Mouse (Mus musculus): ENCODE data around the gene Prpf39.

The Prpf39 gene

DNA sequence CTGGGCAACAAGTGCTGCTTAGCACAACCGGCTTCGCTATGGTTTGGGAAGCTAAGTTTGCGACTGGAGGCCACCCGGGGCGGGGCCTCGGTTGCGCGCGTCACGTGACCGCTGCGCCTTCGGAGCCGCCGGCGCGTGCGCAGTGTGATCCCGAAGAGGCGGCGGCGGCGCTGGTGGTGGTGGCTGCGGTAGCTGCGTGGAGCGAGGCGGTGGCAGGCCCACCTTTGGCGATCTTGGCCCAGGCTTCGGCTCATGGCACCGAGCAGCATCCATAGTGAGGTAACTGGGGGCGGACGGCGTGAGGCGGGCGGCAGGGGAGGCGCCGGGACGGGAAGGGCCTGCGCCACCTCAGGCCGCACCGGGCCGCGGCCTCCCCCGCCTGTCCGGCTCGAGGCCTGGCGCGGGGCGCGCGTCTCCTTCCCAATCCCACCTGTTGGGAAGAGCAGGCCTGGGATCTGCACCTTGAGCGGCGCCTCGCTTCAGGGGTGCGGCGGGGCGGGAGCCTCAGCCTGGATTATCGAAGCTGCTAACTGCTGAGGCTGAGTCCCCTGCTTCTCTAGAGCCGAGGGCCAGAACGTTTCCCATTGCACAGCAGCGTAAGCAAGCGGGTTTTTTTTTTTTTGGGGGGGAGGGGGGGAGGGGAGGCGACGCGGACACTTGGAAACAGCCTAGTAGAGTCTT, at the start of gene Prpf39:
Prpf39 (plus strand) TSS at position 144 of the 681 bp plus-strand sequence.
- in situ Hi-C loops (cut with MboI) = no loop called here

DNA sequence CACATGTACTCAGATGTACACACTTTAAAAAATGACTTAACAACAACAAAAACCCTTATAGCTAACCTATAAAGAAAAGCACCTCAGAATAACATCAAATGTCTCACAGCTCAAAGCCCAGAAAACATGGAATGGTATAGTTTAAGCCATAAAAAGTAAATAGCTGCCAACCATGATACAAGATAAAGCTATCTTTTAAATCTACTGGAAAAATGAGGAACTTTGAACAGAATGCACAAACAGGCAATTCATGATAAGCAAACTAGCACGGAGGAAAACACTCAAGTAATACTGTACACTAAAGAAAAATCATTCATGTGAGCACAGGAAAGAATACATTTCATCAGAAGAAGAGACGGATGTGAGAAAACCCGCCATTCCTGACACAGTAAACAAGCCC, 28.4 kb upstream of the Prpf39 start:
- in situ Hi-C loops (cut with MboI) = no loop called here

DNA sequence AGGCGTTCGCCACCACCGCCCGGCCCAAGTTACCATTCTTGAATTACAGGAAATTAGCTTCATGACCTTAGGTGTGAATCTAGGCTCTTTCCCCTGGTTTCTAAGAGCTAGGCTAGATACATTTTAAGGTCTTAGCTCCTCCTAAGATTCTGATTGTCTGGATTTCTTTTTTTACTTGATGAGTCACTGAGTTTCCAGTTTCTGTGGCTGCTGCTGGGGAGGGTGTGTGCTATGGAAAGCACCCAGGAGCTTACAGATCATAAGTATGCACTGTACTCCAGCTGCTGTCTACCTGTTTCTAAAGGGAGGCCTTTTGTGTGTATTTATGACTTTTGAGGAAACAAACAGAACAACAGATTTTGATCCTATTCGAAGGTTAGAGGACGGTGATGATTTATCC, 13.3 kb upstream of the Prpf39 start:
- in situ Hi-C loops (cut with MboI) = no loop called here

DNA sequence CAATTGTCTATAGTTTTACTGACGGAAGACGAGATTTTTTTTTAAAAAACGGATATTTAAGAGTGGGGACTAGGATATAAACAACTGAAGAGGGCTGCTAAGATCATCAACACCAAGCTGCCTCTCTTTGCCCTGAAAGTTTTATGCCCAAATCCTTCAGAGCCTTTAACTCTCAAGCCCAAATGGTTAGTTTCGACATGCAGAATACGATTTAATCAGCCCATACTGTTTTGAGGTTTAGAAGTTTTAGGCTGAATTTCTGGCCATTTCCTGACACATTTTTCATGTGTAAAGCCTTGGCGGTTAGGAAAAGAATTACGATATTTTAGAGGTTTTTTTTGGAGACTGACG, 319 bp upstream of the Prpf39 start:
- in situ Hi-C loops (cut with MboI) = no loop called here

DNA sequence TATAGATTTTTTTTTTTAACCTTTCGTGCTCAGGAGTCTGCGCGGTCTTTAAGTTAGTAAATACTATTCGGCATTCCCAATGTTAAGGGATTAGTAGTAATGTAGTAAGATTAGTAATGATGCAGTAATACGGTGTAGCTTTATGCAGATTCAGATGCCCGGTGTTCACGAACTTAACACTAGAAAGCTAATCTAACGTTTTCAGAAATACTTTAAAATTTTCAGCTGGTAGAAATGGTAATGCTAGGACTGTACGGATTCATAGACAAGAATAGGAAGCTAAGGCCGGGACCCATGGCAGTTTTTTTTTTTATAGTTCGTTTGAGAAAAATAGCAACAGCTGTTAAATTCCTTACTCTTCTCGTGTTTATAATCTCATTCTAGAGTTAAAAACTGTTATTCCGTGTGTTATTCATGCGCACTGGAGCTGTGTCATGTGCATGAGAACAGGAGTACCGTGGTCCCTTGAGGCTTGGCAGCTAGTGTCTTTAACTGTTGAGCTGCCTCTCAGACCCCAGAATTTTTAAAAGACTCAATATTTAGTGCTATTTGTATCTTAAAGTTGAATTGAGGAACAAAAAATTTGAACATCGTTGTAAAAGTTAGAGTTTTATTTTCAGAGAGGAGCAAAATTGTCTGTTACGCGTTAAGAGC, 886 bp downstream of the Prpf39 start:
- in situ Hi-C loops (cut with MboI) = no loop called here

DNA sequence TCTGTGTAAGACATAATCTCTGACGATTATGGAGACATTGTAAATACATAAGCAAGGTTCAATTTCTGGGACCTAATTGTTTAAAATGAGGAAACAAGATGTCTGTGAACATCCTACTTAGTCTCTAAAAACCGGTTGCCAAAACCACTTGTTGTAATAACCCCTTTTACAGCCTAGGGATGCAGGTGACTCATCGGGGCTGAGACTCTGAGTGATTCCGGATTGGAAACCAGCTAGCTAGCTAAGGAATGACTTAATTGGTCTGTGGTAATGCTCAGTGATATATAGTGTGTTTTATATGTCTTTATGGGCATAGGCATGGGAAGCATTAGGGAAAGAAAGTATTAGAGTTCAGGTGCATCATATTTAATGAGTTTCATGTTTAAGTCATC, 1.4 kb downstream of the Prpf39 start:
- in situ Hi-C loops (cut with MboI) = no loop called here

DNA sequence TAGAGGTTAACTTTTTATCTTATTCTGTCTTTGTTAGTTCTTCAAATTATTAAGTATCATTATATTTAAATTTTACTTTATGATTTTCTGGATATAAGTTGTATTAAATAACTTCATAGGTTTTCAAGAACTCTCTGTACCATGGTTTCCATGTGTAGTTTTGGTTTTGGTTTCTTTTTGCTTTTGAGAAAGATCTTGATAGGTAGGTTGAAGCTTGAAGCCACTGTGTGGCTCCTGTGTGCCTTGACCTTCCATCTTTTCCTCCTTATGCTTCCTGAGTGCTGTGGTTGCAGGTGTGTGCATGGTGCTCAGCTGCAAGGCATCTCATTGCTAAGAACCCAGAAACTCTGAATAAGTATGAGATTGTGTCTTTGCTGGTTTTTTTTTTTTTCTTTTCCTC, 12.7 kb downstream of the Prpf39 start:
- in situ Hi-C loops (cut with MboI) = no loop called here

DNA sequence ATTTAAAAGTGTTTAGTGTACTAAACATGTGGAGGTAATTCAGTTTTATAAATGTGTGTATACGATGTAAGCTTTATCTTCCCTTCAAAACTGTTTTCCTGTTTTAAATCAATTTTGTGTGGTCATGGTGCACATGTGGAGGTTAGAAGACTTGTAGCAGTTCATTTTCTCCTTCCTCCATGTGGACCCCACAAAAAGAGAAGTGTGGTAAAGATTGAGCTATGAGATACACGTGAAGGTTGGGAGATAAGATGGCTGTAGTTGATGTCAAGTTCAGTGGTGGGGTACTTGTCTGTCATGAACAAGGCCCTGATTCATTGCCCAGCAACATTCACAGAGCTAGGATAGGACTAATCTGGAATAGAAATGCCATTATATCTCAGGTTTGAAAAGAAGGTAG, 22.1 kb downstream of the Prpf39 start:
- in situ Hi-C loops (cut with MboI) = no loop called here

DNA sequence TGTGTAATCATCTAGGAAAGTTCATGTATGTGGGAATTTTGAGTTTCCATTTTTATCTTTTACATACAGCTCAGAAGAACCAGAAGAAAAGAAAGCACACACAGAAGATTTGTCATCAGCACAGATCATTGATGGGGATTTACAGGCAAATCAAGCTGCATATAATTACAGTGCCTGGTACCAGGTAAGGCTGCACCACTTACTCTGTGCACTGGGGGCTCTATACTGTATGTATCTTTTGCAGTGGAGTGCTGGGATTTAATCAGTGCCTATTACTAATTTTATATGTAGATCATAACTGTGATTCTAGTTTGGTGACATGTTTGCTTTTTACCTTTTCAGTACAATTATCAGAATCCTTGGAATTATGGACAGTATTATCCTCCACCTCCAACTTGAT, 24.9 kb downstream of the Prpf39 start:
- in situ Hi-C loops (cut with MboI) = no loop called here

DNA sequence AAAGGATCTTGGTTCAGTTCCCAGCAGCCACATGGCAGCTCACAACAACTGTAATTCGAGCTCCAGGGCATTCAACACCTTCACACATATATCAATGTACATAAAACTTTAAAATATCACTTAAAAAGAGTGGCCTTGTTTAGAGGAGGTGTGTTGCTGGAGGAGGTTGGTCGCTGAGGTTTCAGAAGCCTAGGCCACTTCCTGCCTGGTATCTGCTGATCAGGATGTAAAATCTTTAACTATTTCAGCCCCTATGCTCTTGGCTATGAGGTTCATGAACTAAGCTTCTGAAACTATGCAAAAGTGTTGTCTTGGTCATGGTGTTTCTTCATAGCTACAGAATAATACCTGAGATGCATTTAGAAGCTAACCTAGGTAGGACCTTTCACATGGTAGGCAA, 29.1 kb downstream of the Prpf39 start:
- in situ Hi-C loops (cut with MboI) = no loop called here

DNA sequence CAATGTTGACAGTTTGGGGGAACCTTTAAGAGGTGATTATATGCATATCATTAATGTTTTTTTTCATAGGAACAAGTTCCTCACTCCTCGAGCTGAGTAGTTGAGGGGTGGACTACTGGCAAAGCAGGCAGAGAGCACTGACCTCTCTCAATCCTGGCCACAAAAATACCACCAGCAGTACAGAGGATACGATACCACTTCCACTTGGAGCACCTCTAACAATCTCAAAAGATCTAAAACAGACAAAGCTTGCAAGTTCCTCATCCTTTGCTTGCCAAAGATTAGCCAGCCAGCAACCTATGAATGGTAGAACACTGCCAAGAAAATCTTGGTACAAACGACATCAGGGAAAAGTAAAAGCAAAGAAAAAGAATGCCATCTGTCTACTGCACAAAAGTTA, 30.1 kb downstream of the Prpf39 start:
- in situ Hi-C loops (cut with MboI) = no loop called here

DNA sequence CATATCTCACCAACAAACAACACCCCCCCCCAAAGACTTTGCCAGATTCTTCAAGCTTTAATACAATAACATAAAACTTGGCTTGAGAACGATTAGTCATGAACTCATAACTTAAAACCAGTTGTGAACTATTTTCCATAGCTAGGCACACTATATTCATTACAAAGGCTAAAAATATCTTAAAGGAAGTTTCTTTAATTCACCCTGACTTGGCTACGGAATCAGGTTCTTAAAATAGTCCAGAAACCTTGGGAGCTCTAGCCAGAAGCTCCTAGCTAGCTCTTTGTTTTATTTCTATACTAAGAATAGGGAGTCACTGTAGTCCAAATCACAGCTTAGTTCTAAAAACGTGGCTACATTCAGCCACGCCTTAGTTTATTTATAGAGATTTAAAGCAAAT, 32.3 kb downstream of the Prpf39 start:
- in situ Hi-C loops (cut with MboI) = no loop called here

DNA sequence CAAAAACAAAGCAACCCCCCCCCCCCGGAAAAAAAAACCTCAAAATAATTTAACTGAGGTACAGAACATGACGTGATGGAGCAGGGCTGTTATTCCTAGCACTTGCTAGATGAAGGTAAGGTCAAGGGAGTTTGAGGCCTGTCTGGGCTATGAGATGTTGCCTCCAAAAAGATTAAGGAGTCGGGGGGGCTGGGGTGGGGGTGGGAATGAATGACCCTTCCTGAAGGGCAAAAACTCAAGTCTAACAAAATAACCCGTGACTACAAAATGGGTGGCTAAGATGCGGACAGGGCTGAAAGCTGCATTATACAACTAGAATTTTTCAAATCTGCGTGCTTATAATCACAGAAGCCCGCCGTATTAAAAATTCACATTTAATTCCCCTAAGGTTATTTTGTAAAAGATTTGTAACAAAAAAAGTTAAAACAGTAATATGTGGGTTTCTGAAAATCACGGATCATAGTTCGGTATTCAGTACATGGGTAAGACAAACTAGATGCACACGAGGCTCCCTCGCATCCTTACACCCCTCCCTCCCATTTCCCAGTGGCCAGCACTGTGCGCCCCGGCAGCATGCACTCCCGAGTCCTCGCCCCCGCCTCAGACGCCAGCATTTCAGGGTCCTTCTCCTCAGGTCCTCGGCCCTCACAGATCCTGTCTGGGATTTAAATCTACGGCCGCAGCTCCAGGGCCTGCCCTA, 36.9 kb downstream of the Prpf39 start:
- in situ Hi-C loops (cut with MboI) = no loop called here

DNA sequence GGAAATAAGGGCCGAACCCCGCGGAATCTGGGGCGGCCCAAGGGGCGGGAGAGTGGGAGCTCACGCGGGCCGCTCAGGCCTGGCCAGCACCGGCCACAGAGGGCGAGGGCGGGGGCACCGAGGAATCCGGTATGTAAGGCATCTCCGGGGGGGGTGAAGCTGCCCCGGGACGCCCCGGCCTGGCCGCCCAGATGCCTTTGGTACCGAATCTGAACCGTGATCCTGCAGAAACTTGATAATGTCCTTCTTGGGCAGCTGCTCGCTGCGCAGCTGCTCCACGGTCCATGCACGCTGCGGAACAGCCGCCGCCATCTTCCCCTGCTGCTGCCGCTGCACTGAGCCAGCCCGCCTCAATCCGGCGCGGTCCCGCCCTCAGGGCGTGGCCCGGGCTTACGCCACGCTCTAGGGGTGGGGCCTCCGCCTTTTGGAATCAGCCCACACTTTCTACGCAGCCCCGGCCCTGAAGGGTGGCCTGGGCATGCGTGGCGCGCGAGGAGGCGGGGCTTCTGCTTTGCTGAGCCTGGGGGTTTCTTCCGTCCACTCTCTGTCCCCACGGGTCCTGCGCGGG, 37.6 kb downstream of the Prpf39 start, which contains the start of gene Fkbp3:
Fkbp3 (minus strand) TSS at position 397 of the 568 bp plus-strand sequence.
- in situ Hi-C loops (cut with MboI) = no loop called here

DNA sequence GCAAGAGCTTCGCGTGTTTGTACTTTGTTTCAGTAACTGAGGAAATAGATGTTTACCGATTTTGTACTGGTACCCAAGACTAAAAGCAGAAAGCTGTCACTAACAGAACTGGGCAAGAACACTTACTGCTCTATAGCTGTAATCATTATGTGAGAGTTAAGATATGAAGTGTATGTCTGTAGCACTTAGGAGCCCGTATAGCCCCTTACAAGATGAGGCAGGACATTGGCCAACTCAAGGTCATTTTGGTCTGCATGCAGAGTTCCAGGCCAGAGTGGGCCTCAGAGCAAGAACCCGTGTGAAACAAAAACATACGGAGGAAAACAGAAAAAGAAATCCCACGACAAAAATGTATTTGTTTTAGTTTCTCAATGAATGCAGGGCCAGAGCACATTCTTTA, 38.5 kb downstream of the Prpf39 start:
- in situ Hi-C loops (cut with MboI) = no loop called here

DNA sequence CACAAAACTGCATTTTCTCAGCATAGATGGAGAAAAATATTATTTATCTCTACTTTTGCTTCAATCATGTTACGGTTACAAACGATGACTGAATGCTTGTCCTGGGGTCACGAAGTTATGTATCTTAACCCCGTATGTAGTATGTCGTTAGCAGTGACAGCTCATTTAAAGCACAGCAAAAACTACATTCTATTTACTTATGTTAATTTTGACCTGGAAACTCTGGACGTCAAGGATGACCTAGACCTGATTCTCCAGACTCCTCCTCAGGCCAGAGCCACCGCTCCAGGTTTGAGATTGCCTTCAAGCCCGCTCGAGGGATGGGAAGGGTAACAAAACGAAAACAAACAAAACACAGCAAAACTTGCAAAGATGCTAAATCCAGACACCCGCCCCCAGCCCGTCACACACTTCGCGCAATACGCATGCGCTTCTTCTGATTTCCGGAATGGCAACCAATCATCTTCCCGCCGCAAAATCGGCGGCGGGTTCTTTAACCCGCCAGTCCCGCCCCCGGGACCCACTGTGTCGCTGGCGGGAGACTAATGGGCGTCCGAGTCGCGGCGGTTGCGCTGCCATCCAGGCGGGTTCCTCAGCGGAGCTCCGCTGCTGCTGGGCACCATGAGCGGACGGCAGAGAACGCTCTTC, 39.1 kb downstream of the Prpf39 start, which contains the start of gene Fancm:
Fancm (plus strand) TSS at position 519 of the 648 bp plus-strand sequence.
- in situ Hi-C loops (cut with MboI) = no loop called here

DNA sequence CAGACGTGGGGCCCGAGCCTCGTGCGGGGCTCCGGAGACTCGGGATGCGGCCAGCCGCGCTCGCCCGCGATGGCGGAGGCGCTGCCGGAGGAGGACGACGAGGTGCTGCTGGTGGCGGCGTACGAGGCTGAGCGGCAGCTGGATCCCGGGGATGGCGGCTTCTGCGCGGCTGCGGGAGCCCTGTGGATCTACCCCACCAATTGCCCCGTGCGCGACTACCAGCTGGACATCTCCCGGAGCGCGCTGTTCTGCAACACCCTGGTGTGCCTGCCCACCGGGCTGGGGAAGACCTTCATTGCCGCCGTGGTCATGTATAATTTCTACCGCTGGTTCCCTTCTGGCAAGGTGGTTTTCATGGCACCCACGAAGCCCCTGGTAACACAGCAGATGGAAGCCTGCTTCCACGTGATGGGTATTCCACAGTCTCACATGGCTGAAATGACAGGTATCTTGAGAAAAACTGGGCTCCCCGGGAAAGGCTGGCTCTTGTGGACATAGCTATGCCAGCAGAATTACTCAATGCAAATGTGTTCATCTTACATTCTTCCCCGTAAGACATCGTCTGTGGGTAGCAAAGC, 39.7 kb downstream of the Prpf39 start:
- in situ Hi-C loops (cut with MboI) = no loop called here

DNA sequence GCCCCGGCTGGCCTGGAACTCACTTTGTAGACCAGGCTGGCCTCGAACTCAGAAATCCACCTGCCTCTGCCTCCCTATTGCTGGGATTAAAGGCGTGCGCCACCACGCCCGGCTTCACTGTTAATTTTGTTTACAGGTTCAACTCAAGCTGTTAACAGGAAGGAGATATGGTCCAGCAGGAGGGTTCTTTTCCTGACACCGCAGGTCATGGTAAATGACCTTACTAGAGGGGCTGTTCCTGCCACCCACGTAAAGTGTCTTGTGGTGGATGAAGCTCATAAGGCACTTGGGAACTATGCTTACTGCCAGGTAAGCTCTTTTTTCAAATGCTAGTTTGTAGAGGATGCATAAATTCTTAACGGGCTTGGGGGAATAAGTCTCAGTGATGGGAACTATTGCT, 40.8 kb downstream of the Prpf39 start:
- in situ Hi-C loops (cut with MboI) = no loop called here

DNA sequence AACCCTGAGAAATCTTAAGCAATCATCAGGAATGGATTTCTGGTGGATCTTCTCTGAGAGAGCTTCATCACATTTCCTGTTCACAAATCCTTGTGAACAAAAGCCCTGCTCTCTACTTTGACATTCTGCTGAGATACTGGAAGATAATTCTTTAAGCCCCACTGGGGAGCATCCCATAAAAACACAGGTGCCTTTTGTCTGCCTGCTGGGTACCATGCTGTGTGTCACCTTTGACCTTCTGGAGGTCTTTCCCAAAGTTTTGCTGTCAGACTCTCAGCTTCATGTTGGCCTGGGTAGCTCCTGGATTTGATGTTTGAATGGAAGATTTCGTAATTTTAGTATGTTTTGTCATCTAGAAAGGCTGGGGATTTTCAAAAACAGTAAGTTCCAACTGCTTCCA, 72.6 kb downstream of the Prpf39 start:
- in situ Hi-C loops (cut with MboI) = no loop called here

DNA sequence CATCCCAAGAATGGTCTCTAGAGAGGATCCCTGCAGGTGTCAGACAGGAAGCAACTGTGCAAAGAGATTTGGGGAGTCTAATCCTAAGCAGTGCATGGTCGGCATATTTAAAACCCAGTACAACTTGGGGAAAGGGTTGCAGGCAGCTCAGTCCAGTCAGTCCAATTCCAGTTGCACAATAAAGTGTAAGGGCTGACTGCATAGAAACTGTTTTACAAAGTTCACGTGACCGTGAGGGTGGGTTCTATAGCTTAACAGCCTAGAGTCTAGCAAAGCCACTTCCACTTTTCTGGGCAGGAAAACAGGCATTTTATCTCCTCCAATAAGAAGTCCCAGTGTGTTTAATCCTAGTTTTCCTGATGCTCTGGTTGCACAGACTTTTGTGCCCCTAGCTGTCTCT, 75.4 kb downstream of the Prpf39 start:
- in situ Hi-C loops (cut with MboI) = no loop called here

DNA sequence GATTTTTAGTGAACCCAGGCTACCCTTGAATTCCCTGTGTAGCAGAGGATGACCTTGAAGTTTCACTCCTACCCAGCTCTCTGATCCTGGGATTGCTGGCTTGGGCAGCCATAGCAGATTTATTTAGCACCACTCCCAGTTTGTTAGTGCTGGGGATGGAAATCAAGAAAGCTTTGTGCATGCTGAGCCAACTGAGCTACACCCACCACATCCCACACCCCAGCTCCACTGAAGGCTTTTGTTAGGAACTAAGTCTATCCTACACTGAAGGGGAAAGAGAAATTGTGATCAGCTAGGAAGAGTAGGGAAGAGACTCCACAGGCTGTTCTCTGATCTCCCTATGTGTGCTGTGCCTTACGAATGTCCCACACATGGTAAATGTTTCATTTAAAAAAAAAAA, 76.7 kb downstream of the Prpf39 start:
- in situ Hi-C loops (cut with MboI) = no loop called here
